Mouse (Mus musculus) left cerebral cortex, adult 11 months (tissue): ENCODE measurements around the gene Efcab9.

Source experiments
- DNase-seq: peaks from one replicate; pipeline ENCODE4 v3.0.0; 2022; ENCODE audit warnings: low spot score

Efcab9 gene

DNA sequence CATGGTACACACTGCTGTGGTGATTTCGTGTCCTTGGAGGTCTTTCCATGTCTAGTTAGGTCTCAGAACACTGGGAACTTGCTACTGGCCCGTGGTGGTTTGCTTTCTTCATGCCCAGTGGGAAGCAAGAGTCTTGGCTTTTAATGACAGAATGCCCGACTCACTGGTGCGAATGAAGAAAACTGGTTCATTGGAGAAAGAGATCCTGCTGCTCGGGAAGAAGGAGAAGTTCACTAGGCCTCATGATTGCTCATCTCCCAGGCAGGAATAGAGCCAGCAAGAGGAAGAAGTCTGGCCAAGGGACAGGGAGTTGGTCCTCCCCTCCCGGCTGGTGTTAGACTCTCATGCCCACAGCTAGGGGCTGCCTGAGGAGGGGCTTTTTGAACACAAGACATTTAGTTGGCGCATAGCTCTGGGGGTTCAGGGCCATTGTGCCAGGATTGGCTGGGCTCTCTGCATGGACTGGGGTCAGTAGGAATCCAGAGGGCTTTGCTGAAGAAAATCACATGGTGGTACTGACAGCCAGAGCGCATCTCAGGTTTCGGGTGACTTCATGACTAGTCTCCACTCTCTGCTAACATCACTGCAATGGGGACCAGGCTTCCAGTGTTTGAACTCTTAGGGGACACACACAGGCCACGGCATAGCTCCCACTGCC, 24.6 kb upstream of the Efcab9 start:
- no peak for DNase-seq

DNA sequence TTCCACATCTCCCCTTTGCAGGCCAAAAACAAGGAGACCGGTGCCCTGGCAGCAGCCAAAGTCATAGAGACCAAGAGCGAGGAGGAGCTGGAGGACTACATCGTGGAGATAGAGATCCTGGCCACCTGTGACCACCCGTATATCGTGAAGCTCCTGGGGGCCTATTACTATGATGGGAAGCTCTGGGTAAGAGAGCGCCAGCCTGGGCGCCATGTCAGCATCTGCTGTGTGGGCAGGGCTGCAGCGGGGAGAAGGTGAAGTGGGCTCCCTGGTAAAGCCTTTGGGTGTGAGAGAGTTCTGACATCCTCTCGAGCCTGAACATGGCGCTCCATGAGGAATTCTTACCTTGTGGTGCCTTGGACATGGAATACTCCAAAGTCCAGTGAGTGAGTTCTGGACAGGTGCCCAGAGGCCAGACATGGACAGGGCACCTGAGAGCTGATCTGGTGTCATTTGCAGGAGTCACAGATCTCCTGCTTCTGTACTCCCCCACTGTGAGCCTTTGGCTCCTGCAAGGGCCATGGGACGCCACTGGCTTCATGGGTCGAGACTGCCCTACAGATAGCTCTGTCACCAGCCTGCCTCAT, 23.3 kb upstream of the Efcab9 start:
- no peak for DNase-seq

DNA sequence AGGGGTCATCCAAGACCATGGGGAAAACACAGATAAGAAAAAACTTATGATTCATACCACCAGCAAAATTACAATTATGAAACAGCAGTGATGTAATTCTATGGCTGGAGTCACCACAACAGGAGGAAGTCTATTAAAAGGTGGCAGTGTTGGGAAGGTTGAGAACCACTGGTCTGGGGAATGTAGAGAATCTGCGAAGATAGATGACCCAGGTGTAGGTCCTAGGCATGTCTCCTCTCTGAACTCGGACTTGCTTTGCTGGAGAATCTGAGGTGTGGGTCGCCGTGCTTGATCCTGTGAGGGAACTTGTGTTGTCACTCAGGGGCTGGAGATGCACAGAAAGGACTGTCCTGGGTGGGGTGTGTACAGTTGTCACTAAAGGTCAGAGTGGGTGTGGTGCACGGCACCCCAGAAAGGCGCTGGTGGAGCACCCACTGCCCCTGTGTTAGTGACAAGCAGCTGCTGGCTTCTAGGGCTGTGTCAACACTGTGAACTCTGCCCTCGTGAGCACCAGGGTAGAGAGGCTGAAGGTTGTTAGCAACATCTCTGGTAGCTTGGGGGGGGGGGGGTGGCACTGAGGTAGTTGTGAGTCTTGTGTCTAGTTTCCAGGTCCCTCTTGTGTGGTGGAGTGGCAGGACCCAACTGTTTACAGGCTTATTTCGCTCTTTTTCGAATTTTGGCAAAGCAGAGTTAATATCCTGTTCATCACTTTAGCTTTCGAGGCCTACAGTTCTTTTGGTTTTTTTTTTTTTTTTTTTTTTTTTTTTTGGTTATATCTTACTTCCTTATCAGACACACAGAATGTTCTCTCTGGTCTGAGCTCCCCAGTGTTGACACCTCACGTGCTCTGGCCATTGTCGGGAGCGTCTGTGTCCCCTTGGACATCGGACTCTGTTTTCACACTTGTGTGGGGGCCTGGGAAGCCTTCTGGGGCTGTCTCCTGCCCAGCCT, 22.5 kb upstream of the Efcab9 start:
- DNase-seq, result no peak

DNA sequence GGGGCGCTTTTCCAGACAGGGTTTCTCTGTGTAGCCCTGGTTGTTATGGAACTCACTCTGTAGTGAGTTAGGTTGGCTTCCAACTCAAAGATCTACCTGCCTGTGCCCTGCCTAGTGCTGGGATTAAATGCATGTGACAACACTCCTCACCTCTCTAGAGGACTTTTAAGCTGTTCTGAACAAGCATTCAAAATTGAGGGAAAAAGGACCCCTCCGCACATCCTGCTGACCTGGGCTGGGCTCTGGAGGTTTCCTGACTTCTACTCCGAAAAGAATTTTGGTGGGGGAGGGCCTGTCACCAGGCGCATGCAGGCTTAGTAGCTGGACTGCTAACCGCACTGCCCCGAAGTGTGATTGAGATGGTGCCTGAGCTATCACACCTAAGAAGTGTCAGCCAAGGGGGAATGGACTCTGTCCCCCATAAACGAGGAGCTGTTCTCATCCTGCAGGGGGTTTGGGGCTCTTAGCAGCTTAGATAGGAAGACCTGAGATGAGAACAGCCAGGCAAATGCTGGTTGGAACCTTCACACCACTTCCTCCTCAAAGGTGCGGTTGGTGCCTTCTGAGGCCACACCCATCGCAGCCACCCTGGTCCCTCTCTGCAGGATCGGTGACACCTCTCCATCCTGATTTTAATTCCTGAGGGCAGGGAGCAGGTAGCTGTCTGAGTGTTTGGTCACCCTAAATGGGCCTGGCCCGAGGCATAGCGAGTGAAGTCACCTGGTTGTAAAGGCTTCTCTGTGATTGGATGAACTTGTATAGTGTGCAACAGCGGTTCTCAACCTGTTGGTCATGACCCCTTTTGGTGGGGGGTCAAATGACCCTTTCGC, 21.6 kb upstream of the Efcab9 start:
- DNase-seq, result no peak

DNA sequence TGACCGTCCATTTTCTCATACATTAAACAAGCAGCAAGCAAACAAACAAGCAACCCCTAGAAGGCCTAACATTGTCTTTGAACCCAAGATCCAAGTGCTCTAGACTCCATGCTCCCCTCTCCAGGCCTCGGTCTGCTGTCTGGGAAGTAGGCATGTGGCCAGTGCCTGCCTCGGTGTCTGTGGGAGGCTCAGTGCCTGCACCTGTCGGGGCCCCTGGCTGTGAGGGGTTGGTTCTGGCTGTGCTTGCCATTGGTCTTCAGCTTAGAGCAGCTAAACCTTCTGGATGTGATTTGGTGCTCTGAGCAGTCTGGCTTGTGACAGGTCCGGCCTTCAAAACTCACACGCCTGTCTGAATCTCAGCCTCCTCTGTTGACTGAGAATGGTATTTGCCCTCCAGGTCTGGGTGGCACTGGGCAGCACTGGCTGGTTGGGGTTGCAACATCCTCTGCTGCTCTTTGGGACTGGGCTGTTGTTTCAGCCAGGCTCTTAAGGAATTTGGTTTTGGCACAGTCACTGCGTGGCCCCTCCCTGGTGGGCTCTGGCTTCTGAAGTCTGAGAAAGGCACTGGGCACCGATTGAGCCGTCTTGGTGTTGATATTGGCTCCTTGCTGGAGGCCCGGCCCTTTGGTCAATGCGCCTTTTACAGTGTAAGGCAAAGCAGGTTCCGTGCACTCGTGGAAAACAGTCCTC, 20.7 kb upstream of the Efcab9 start:
- no peak for DNase-seq

DNA sequence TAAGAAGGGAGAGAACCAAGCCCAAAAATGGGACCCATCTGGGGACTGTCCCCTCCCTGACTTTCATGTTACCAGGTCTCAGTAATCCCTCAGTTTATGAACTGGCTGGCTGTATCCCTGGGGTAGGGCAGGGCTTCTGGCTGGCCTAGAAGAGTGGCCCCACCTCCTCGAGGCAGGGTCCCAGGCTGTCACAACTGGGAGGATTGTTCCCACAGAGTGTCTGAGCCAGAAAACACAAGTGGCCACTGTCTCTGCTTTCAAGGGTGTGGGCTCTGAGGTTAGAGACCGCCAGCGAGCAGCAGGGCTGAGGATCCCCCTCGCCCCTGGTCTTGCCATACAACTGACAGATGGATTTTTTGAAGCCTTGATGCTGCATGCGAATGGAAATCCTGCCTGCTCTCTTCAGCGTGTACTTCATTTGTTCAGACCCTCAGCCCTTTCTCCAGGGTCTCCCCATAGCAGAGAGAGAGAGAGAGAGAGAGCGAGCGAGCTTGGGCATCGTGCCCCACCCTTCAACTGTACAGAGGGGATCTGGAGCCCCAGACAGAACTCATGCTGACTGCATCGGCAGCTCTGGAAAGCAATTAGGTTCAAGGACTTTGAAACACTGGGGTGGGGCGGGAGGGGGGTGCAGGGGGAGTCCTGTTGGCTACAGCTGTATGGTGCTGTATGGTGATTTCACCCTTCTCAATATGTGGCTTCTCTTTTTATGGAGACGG, 19.9 kb upstream of the Efcab9 start:
- DNase-seq, result peak; percentile 28

DNA sequence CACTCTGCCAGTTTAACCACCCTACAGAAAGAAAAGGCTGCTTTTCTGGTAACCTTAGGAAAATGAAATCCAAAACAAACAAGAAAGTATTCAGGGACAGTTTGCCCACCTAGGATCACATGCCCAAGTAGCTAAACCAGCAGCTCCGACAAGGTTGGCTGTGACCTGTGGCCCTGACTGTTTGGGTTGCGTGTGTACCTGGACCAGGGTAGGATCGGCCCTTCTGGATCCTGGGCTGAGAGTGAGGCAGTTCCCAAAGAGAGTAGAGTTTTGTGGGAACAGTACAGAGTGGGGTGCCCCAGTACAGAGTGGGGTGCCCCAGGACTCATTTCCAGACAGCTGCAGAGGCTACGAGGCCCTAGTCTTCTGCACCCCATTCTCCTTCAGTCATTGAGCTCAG, 19.2 kb upstream of the Efcab9 start:
- DNase-seq, result no peak

DNA sequence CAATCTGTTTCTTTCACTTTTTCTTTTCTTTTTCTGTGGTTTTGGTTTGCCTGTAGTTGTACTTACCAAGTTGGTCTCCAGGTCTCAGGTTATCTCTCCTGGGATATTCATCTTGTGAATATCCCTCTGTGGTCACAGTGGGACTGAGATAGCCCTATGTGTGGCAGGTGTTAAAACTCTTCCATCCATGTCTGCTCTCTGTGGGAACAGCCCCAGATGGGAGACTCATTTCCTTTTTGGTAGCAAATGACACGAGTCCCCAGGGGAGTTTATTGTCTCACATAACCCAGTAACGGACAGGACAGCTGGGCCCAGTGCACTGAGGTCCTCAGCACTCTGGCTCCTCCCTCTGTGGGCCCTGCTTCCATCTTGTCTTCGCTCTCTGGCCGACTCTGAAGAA, 18.2 kb upstream of the Efcab9 start:
- DNase-seq, result no peak

DNA sequence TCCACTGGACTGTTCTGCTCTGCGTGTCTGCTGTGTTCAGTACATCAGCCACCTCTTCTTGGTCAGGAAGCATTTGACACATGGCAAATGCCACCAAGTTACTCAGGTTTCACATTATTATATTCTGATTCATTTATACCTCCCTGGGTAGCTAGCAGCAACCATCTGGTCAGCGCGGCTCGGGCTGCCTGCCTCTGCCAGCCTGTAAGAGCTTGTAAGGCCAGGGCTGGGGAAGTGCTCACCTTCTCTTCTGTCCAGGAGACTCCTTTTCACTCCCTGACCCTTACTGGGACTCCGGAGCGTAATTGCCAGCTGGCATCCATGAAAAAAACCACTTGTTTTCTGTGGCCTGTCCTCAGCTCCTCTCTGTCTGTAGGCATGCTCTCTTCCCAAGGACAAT, 17.4 kb upstream of the Efcab9 start:
- DNase-seq, result no peak

DNA sequence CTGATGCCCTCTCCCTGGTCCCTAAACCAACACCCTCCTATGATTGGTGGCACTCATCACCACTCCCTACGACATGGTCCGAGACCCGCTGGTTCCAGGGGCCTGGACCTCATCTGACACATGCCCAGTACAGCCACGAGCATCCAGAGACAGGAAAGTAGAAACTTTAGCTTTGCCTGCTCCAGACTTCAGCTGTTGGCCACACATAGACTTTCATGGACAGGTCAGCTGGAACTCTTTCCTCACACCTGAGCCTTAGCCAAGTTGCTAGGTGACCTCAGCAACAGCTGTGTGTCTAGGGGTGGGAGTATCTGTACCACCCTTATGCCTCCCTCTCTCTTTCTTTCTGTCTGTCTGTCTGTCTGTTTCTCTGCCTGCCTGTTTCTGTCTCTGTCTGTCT, 16.4 kb upstream of the Efcab9 start:
- no peak for DNase-seq

DNA sequence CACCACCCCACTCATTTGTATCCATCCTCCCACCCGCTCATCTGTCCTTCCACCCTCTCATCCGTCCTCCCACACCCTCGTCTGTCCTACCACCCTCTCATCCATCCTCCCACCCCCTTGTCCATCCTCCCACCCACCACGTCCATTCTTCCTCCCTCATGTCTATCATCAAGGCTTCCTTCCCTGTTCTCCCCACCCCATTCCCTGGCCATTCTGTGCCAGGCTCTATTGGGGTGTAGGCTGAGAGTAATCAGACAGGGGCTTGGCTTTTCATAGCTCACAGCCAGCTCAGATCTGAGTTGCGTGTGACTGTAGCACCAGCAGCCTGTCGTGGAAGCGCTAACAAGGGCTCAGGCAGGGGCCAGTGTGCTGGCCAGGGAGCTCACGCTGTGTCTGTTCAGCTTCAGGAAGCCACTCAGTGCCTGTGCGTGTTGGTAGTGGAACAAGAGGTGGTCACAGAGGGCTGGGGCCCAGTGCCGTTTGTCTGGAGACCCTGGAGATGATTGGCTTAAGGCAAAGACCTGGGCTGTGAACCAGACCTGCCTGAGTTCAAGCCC, 15.6 kb upstream of the Efcab9 start:
- no peak for DNase-seq

DNA sequence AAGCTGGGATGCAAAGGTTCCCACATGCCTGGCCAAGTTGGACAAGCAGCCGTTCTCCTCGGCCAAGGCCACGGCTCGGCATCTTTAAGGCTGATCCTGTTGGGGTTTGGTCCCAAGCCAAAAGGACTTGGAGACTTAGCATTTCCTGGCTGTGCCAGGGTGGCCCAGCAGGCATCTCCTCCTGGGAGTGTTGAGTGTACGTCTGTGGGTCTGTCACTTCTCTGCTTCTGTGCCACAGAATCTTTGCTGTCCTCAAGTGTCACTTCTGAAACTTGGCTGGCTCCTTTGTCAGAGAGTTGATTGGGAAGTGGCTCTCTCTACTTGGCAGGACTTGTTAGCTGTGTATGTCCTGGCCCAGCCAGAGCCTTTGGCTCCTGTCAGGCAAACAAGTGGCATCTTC, 14.6 kb upstream of the Efcab9 start:
- DNase-seq, result no peak

DNA sequence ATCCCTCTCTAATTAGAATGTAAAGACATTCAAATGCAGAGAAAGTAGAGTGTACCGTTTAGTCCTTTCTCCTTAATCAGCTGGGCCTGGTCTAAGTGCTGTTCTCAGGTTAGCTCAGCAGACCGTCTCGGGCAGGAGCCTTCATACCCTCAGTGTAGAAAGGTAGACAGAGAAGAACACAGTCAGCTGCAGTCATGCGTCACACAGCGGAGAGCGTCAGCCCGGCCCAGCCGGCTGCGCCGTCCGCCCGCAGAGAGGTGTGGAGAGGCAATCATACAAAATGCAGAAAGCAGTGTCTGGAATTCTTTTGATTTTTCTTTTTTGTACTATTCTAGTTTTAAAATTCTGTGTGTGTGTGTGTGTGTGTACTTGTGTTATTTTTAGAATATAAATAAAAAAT, 13.7 kb upstream of the Efcab9 start:
- no peak for DNase-seq

DNA sequence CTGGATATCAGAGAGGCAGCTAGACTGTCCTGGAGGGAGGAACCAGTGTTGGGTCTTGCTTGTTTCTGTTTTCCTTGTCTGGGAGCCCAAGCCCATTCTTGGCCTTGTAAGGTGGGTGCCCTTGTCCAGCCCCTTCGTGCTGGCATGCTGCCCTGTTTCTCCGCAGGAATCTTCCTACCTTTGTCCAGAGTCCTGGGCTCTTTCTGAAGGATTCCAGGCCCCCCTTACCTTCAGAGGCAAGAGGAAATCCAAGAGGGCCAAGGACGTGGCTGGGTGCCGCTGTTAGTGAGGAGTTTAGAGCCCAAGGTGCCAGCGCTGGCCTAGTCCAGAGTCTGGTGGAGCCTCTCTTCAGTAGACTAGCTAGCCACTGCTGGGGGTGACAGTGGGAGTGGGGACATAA, 12.6 kb upstream of the Efcab9 start:
- no peak for DNase-seq

DNA sequence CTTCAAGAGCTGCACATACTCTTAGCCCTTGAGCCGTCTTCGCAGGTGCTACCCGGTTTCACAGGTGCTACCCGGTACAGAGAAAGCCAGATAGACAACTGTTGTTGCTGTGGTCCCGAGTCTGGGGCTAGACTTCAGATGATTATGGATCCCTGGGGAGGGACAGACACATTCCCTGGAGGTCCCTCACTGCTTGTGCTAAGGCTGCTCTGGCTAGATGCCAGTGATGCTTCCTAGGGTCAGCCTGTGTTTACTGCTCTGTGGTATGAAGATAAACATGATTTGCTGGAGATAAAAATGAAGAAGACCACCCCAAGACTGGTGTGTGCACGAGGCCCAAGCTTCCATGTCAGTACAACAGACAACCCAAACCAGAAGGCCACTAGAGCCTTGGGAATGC, 12.2 kb upstream of the Efcab9 start:
- DNase-seq, result no peak

DNA sequence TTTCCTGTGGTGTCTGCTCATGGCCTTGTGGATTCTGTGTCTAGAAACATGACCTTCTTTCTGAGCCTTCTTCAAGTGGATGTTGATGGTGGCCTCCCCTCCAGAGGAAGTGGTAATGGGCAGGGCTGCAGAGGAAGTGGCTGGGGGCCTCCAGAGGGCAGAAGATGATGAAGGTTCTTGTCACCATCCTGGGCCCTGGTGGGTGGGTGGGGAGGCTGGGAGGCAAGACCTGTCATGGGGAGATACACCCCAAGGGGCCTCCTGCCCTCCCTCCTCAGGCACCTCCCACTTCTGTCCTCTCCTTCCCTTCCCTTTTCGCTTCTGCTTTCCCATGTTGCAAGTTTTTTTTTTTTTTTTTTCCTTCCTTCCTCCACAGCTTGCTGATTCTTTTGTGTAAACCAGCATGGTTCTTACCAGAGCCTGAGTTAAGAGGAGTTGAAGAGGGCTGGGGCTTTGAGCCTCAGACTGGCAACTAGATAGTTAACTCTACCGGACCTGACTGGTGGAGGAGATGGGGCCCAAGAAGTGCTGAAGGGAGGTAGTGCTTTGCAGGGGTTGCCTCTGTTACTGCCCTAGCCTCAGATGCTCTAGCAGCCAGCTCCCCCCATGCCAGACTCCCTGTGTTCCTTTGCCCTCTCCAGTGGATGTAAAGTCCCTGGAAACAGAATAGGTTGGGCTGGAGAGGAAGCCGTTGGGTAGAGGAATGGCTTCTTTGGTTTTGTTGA, 11.0 kb upstream of the Efcab9 start:
- no peak for DNase-seq

DNA sequence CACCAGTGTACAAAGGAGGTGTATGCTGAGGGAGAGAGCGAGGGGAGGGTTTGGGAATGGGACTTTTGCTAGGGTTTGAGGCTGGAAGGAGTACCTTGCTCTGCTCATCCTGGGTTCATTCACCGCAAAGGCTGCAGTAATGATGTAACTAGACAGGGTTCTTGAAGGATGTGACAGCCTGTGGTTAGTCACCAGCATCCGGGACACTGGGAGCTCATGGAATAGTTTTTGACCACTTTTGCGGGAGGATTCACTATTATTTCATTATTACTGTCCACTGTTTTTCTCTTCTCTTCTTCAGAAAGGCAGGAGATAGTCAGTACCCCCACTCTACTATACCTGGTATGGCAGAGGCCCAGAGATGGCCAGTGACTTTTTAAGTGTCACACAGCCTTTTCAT, 10.3 kb upstream of the Efcab9 start:
- DNase-seq, result no peak

DNA sequence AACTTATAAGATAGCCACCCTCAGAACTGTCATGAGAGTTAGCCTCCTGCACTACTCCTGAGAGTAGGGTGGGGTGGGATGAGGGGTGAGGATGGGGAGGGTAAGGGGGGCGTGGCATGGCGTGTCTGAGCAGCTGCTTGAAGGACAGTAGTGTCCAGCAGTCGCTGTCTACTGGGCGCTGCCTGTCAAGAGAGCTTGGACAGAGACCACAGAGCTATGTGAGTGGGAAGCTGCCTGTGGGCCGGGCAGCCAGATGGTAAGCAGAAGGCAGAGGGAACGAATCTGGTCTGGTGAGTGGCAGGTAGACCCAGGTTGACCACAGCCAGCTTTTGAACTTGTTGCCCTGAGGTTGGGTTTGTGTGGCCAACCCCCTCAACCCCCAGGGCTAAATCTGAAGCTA, 8.6 kb upstream of the Efcab9 start:
- DNase-seq, result no peak

DNA sequence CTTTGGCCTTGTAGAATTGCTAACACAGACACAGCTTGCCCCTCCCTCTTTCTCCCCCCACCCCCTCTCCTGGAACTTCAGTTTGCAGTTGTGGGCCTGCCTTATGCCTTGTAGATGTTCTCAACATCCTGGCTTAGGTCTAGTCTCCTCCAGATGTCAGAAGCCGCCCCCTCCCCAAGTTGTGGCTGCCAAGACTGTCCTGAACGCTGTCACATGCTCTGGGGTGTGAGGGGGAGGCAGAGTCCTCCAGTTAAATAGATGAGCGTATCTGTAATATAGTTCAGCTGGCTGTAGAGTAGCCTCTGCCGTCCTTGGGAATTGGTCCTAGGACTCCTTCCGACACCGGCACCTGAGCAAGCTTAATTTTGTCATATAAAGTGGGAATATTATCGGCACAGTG, 7.8 kb upstream of the Efcab9 start:
- DNase-seq, result no peak

DNA sequence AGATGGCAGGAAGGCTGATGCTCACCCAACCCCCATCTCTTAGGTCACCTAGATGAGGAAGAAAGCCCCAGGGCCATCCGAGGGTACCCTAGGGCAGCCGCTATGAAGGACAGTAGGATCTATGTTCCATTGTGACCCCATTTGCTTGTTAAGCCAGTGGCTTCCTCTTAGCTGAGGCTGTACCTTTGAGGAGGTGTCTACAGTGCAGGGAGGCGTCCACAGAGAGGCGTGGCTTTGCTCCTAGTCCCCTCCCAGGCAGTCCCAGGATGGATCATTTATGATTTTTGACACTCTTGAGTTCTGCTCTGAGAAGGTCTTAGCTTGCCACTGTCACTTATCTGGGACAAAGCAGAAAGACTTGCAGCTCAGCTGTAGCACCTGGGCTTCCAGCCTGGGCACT, 7.0 kb upstream of the Efcab9 start:
- DNase-seq, result no peak
